Mouse (Mus musculus) embryonic facial prominence, embryonic 14.5 days (tissue): ENCODE data around the gene Gpr31b. TPM values are rescaled to one million over a fixed set of nuclear protein-coding genes. Genes with fewer than 3 reads are reported as not detected.
A peak's percentile ranks its signal among the peaks of the same experiment; 100 is the strongest.
"Not testable (repeated sequence)": the region's sequence is repeated elsewhere in the genome, so short reads cannot be mapped to it uniquely, and the experiment has no call there.

Source experiments
- ATAC-seq: fragments of 200-750 bp; cut with Nextera tagmentation; 2 replicates; pipeline ENCODE4 v1.8.0; 2017; ENCODE audit warnings: low read depth, moderate number of reproducible peaks, moderate TSS enrichment
- DNase-seq: peaks from one replicate; pipeline ENCODE4 v3.0.0-alpha.2; 2015; ENCODE audit warnings: low spot score
- H3K27ac ChIP-seq: fragments of 300-500 bp; sonication (generic); replicated peaks from 2 replicates; pipeline ENCODE4 v1.5.1; 2014; ENCODE audit warnings: low read depth, mild to moderate bottlenecking, low read length, moderate library complexity
- H3K27me3 ChIP-seq: fragments of 300-500 bp; sonication (generic); replicated peaks from 2 replicates; pipeline ENCODE4 v1.6.1; 2014; ENCODE audit warnings: low read length; ENCODE audit not compliant: control insufficient read depth, insufficient read depth
- H3K36me3 ChIP-seq: fragments of 300-500 bp; sonication (generic); 2 replicates; pipeline ENCODE4 v1.6.1; 2014; ENCODE audit warnings: low read length, mixed read lengths; ENCODE audit not compliant: control insufficient read depth, insufficient read depth
- H3K4me1 ChIP-seq: fragments of 300-500 bp; sonication (generic); 2 replicates; pipeline ENCODE4 v1.6.1; 2014; ENCODE audit warnings: antibody characterized with exemption, low read length; ENCODE audit not compliant: control insufficient read depth, insufficient read depth
- H3K4me2 ChIP-seq: fragments of 300-500 bp; sonication (generic); 2 replicates; pipeline ENCODE4 v1.6.1; 2014; ENCODE audit warnings: low read depth, mild to moderate bottlenecking, low read length, moderate library complexity, mixed read lengths
- H3K4me3 ChIP-seq: fragments of 300-500 bp; sonication (generic); 2 replicates; pipeline ENCODE4 v1.5.1; 2014; ENCODE audit warnings: low read depth, mild to moderate bottlenecking, low read length
- H3K9ac ChIP-seq: fragments of 300-500 bp; sonication (generic); 2 replicates; pipeline ENCODE4 v1.6.1; 2014; ENCODE audit warnings: low read depth, mild to moderate bottlenecking, low read length, moderate library complexity, mixed read lengths
- H3K9me3 ChIP-seq: fragments of 300-500 bp; sonication (generic); 2 replicates; pipeline ENCODE4 v1.6.1; 2016; ENCODE audit warnings: low read length; ENCODE audit not compliant: control insufficient read depth
- WGBS: fragments of 180-500 bp; shearing (Covaris S2); extraction: QIAGEN DNeasy Blood & Tissue Kit; methylation state at CpG from one replicate; pipeline ENCODE4 v1.1.7; 2014; 5-methylcytosine and 5-hydroxymethylcytosine counted together
- polyA plus RNA-seq: library from polyadenylated mRNA; unstranded; fragments of >200 nt; fragmentation: Nextera tagmentation; extraction: Ambion mirVana; gene quantifications from 2 replicates; pipeline ENCODE4 v1.2.1, GENCODE M21; 2014

The Gpr31b gene
- polyA plus RNA-seq, 1 experiment from 2014 or later, result not detected

GRCm38 (mm10) chr17:13043846-13044673 lies 8.0 kb downstream of the Gpr31b start:
- DNase-seq (peak; percentile 42), ATAC-seq (peak; percentile 86)
- not testable (repeated sequence) for H3K27ac ChIP-seq, H3K9ac ChIP-seq, H3K4me1 ChIP-seq, H3K4me3 ChIP-seq, H3K27me3 ChIP-seq, H3K36me3 ChIP-seq, H3K4me2 ChIP-seq, H3K9me3 ChIP-seq
- 7% methylated on average over 3 of the region's 4 CpGs for WGBS

GRCm38 (mm10) chr17:13036627-13037192 lies 15.4 kb downstream of the Gpr31b start:
- WGBS, result 77% methylated on average over 3 of the region's 12 CpGs
- H3K4me1 ChIP-seq, ATAC-seq, H3K36me3 ChIP-seq, H3K27me3 ChIP-seq, H3K9ac ChIP-seq, H3K9me3 ChIP-seq, H3K4me3 ChIP-seq, H3K27ac ChIP-seq, DNase-seq, H3K4me2 ChIP-seq: not testable (repeated sequence)

- peaks cover 7% of the 10 kb centered on the region; the same call in 1 of the 2 replicates for H3K4me1 ChIP-seq
- ATAC-seq, result no peak
- H3K4me2 ChIP-seq, result no peak overlapping the region
- no peak overlapping the region for H3K9ac ChIP-seq
- 75% methylated on average over 3 of the region's 3 CpGs for WGBS
- no peaks in the 10 kb centered on the region for H3K27me3 ChIP-seq
- no peaks in the 10 kb centered on the region for H3K9me3 ChIP-seq
- peaks cover 58% of the 10 kb centered on the region for H3K36me3 ChIP-seq
- no peak overlapping the region for H3K4me3 ChIP-seq
- H3K27ac ChIP-seq, result no peak overlapping the region
- DNase-seq, result no peak
These were observed 38.8 kb downstream of the Gpr31b start for GRCm38 (mm10) chr17:13013316-13013715.

- DNase-seq (peak; percentile 81), ATAC-seq (no peak)
- H3K4me2 ChIP-seq, result no peak overlapping the region
- 15% methylated on average over 3 of the region's 3 CpGs for WGBS
- H3K9ac ChIP-seq, result no peak overlapping the region
- peaks cover 7% of the 10 kb centered on the region; the same call in 1 of the 2 replicates for H3K4me1 ChIP-seq
- no peaks in the 10 kb centered on the region for H3K27me3 ChIP-seq
- peaks cover 41% of the 10 kb centered on the region for H3K36me3 ChIP-seq
- H3K27ac ChIP-seq, result no peak overlapping the region
- no peak overlapping the region for H3K4me3 ChIP-seq
- H3K9me3 ChIP-seq, result no peaks in the 10 kb centered on the region
These were observed 42.2 kb downstream of the Gpr31b start for GRCm38 (mm10) chr17:13009887-13010286.

- ATAC-seq, result no peak
- H3K27ac ChIP-seq, result peak overlapping the region; percentile 73; the same call in 1 of the 2 replicates
- DNase-seq, result no peak
- 7% methylated on average over 10 of the region's 10 CpGs for WGBS
- H3K27me3 ChIP-seq, result no peaks in the 10 kb centered on the region
- H3K4me2 ChIP-seq, result peak overlapping the region; percentile 85
- peak overlapping the region; percentile 64 for H3K4me3 ChIP-seq
- peaks cover 7% of the 10 kb centered on the region; the same call in 1 of the 2 replicates for H3K4me1 ChIP-seq
- H3K9ac ChIP-seq, result peak overlapping the region; percentile 76
- H3K9me3 ChIP-seq, result no peaks in the 10 kb centered on the region
- peaks cover 29% of the 10 kb centered on the region for H3K36me3 ChIP-seq
These were observed 43.6 kb downstream of the Gpr31b start for GRCm38 (mm10) chr17:13008528-13008927.

- no peaks in the 10 kb centered on the region for H3K27me3 ChIP-seq
- H3K27ac ChIP-seq, result peak overlapping the region; percentile 73
- peak overlapping the region; percentile 64 for H3K4me3 ChIP-seq
- peak overlapping the region; percentile 85 for H3K4me2 ChIP-seq
- under 1% methylated on average over 42 of the region's 76 CpGs for WGBS
- peak; percentile 99 for ATAC-seq
- peaks cover 7% of the 10 kb centered on the region; the same call in 1 of the 2 replicates for H3K4me1 ChIP-seq
- peak overlapping the region; percentile 76 for H3K9ac ChIP-seq
- DNase-seq, result peak; percentile 98
- H3K9me3 ChIP-seq, result no peaks in the 10 kb centered on the region
- H3K36me3 ChIP-seq, result peaks cover 22% of the 10 kb centered on the region
These were observed 44.2 kb downstream of the Gpr31b start for GRCm38 (mm10) chr17:13007730-13008425.

- 48% methylated on average over 5 of the region's 5 CpGs for WGBS
- Histone ChIP-seq H3K9ac (peak overlapping the region; percentile 76; the same call in 1 of the 2 replicates), H3K27ac (no peak overlapping the region), H3K4me1 (peaks cover 7% of the 10 kb centered on the region; the same call in 1 of the 2 replicates), H3K27me3 (no peaks in the 10 kb centered on the region), H3K4me3 (peak overlapping the region; percentile 64; the same call in 1 of the 2 replicates), H3K9me3 (no peaks in the 10 kb centered on the region), H3K36me3 (peaks cover 15% of the 10 kb centered on the region), H3K4me2 (peak overlapping the region; percentile 85)
- DNase-seq (no peak), ATAC-seq (no peak)
These were observed 45.1 kb downstream of the Gpr31b start for GRCm38 (mm10) chr17:13006984-13007383.

- not testable (repeated sequence) for ATAC-seq, H3K27me3 ChIP-seq, H3K9me3 ChIP-seq, DNase-seq, H3K4me1 ChIP-seq
- Histone ChIP-seq H3K27ac (0 out of 2 replicates have a peak within 1 kb of the TSS, but pooled peaks have one; percentile 19), H3K4me3 (peak within 1 kb of the TSS; percentile 64), H3K9ac (peak within 1 kb of the TSS; percentile 76), H3K4me2 (peak within 1 kb of the TSS; percentile 85), H3K36me3 (peaks cover 12% of the 10 kb centered on the region)
- WGBS, result 95% methylated on average over 2 of the region's 2 CpGs
These were observed 45.5 kb downstream of the Gpr31b start, which contains the start of gene Sod2 for GRCm38 (mm10) chr17:13006546-13006945. TSS of gene Sod2 (plus strand) at chr17:13006846.
